Mouse (Mus musculus) MEL (cell line): ENCODE measurements around the gene Moxd1. TPM values are rescaled to one million over a fixed set of nuclear protein-coding genes. Genes with fewer than 3 reads are reported as not detected.

Source experiments
- DNase-seq: peaks from one replicate; pipeline ENCODE4 v3.0.0; 2011; ENCODE audit warnings: low read depth, low spot score
- H3K27ac ChIP-seq: 2 replicates; pipeline ENCODE4 v1.5.1; 2012; ENCODE audit warnings: low read depth, mild to moderate bottlenecking, control low read depth, low read length, moderate library complexity; ENCODE audit not compliant: control insufficient read depth
- H3K27me3 ChIP-seq, 2 experiments: fragments of 150-350 bp in 1 of 2; sonication (generic) in 1 of 2; 2 replicates each; pipeline ENCODE4 v1.6.1; 2012; ENCODE audit warnings: low read length in 2 of 2, mild to moderate bottlenecking in 2 of 2, improper control_type of control experiment in 1 of 2, moderate library complexity in 1 of 2; ENCODE audit not compliant: insufficient read depth in 2 of 2, control insufficient read depth in 1 of 2
- H3K36me3 ChIP-seq, 2 experiments: 2 replicates each; pipeline ENCODE4 v1.6.1; 2012 to 2014; ENCODE audit warnings: low read length in 2 of 2, improper control_type of control experiment in 1 of 2, inconsistent platforms in 1 of 2, mild to moderate bottlenecking in 1 of 2; ENCODE audit not compliant: insufficient read depth in 2 of 2, control insufficient read depth in 1 of 2
- H3K4me1 ChIP-seq, 2 experiments: fragments of 150-350 bp in 1 of 2; sonication (generic) in 1 of 2; 2 replicates each; pipeline ENCODE4 v1.6.1; 2012; ENCODE audit warnings: low read length in 2 of 2, improper control_type of control experiment in 1 of 2, mild to moderate bottlenecking in 1 of 2; ENCODE audit not compliant: insufficient read depth in 2 of 2, control insufficient read depth in 1 of 2
- H3K4me3 ChIP-seq, 2 experiments: fragments of 150-350 bp in 1 of 2; sonication (generic) in 1 of 2; 2 replicates each; pipeline ENCODE4 v1.5.1; 2012; ENCODE audit warnings: low read depth in 2 of 2, low read length in 2 of 2, mild to moderate bottlenecking in 2 of 2, moderate library complexity in 2 of 2, control low read depth in 1 of 2, improper control_type of control experiment in 1 of 2; ENCODE audit not compliant: control insufficient read depth in 1 of 2, insufficient read depth in 1 of 2
- H3K79me2 ChIP-seq: 2 replicates; pipeline ENCODE4 v1.6.1; 2012; ENCODE audit warnings: mild to moderate bottlenecking, low read length, moderate library complexity; ENCODE audit not compliant: control insufficient read depth, poor library complexity, insufficient read depth
- H3K9ac ChIP-seq: 2 replicates; pipeline ENCODE4 v1.6.1; 2012; ENCODE audit warnings: low read depth, mild to moderate bottlenecking, control low read depth, low read length, moderate library complexity; ENCODE audit not compliant: control insufficient read depth, poor library complexity, severe bottlenecking
- H3K9me3 ChIP-seq: fragments of 150-350 bp; sonication (generic); replicated peaks from 2 replicates; pipeline ENCODE4 v1.6.1; 2012; ENCODE audit warnings: mild to moderate bottlenecking, low read length, improper control_type of control experiment, moderate library complexity; ENCODE audit not compliant: insufficient read depth
- CHD2 ChIP-seq: IDR thresholded peaks from 2 replicates; pipeline ENCODE4 v1.6.1; 2011; ENCODE audit warnings: low read length, improper control_type of control experiment
- CTCF ChIP-seq, 3 experiments: IDR thresholded peaks in 2 of 3; conservative IDR thresholded peaks in 1 of 3; 2 replicates each; pipeline ENCODE4 v1.5.1; 2011 to 2012; ENCODE audit warnings: low read length in 3 of 3, low read depth in 2 of 3, mild to moderate bottlenecking in 2 of 3, improper control_type of control experiment in 1 of 3, inconsistent platforms in 1 of 3, mixed read lengths in 1 of 3, moderate library complexity in 1 of 3; ENCODE audit not compliant: control insufficient read depth in 1 of 3, insufficient read depth in 1 of 3, poor library complexity in 1 of 3, severe bottlenecking in 1 of 3
- ELF1 ChIP-seq: IDR thresholded peaks from 2 replicates; pipeline ENCODE4 v1.6.1; 2014; ENCODE audit warnings: low read depth, mild to moderate bottlenecking, inconsistent platforms, low read length, improper control_type of control experiment, moderate library complexity
- EP300 ChIP-seq, 2 experiments: IDR thresholded peaks; 2 replicates each; pipeline ENCODE4 v1.6.1; 2011; ENCODE audit warnings: improper control_type of control experiment in 2 of 2, low read length in 2 of 2, low read depth in 1 of 2, mild to moderate bottlenecking in 1 of 2
- GABPA ChIP-seq: IDR thresholded peaks from 2 replicates; pipeline ENCODE4 v1.6.1; 2012; ENCODE audit warnings: low read depth, mild to moderate bottlenecking, inconsistent platforms, low read length, improper control_type of control experiment, moderate library complexity
- KAT2A ChIP-seq: conservative IDR thresholded peaks from 2 replicates; pipeline ENCODE4 v1.6.1; 2012; ENCODE audit warnings: low read depth, low read length, improper control_type of control experiment, inconsistent platforms
- MAZ ChIP-seq: IDR thresholded peaks from 2 replicates; pipeline ENCODE4 v1.6.1; 2012; ENCODE audit warnings: low read depth, mild to moderate bottlenecking, inconsistent platforms, low read length, improper control_type of control experiment
- MXI1 ChIP-seq: IDR thresholded peaks from 2 replicates; pipeline ENCODE4 v1.6.1; 2011; ENCODE audit warnings: mild to moderate bottlenecking, low read depth, low read length, improper control_type of control experiment
- MYB ChIP-seq: IDR thresholded peaks from 2 replicates; pipeline ENCODE4 v1.6.1; 2011; ENCODE audit warnings: mild to moderate bottlenecking, low read depth, low read length, improper control_type of control experiment
- NELFE ChIP-seq: IDR thresholded peaks from 2 replicates; pipeline ENCODE4 v1.6.1; 2011; ENCODE audit warnings: low read depth, low read length, improper control_type of control experiment
- POLR2A ChIP-seq, 2 experiments: IDR thresholded peaks; 2 replicates each; pipeline ENCODE4 v1.6.1; 2011 to 2012; ENCODE audit warnings: low read length in 2 of 2, mild to moderate bottlenecking in 2 of 2, control low read depth in 1 of 2, improper control_type of control experiment in 1 of 2, low read depth in 1 of 2, moderate library complexity in 1 of 2; ENCODE audit not compliant: control insufficient read depth in 1 of 2, insufficient read depth in 1 of 2, poor library complexity in 1 of 2
- POLR2AphosphoS2 ChIP-seq: IDR thresholded peaks from 2 replicates; pipeline ENCODE4 v1.6.1; 2011; ENCODE audit warnings: low read length, improper control_type of control experiment
- RCOR1 ChIP-seq: IDR thresholded peaks from 2 replicates; pipeline ENCODE4 v1.6.1; 2012; ENCODE audit warnings: low read depth, mild to moderate bottlenecking, inconsistent platforms, low read length, improper control_type of control experiment
- SIN3A ChIP-seq: IDR thresholded peaks from 2 replicates; pipeline ENCODE4 v1.6.1; 2012; ENCODE audit warnings: low read length, improper control_type of control experiment, inconsistent platforms
- SMC3 ChIP-seq: IDR thresholded peaks from 2 replicates; pipeline ENCODE4 v1.6.1; 2011; ENCODE audit warnings: low read depth, low read length, improper control_type of control experiment
- TCF12 ChIP-seq: IDR thresholded peaks from 2 replicates; pipeline ENCODE4 v1.6.1; 2014; ENCODE audit warnings: low read depth, mild to moderate bottlenecking, inconsistent platforms, low read length, improper control_type of control experiment, moderate library complexity
- USF1 ChIP-seq: IDR thresholded peaks from 2 replicates; pipeline ENCODE4 v1.6.1; 2014; ENCODE audit warnings: low read depth, mild to moderate bottlenecking, inconsistent platforms, low read length, improper control_type of control experiment, moderate library complexity
- polyA plus RNA-seq, 2 experiments: library from polyadenylated mRNA; stranded (reverse) in 1 of 2; unstranded in 1 of 2; fragments of >175 nt in 1 of 2; fragments of >200 nt in 1 of 2; gene quantifications; 2 replicates each; pipeline versions ENCODE4 v1.2.1 to v1.2.4; 2012; ENCODE audit warnings: low replicate concordance in 2 of 2, low read depth in 1 of 2; ENCODE audit not compliant: insufficient read length in 2 of 2, insufficient read depth in 1 of 2, missing spikeins in 1 of 2
- total RNA-seq: library from RNA; depleted of rRNA; stranded (reverse); fragments of 300-350 nt; gene quantifications from 2 replicates; pipeline ENCODE4 v1.2.3, GENCODE M21; 2012

Gene Moxd1
- total and polyA plus RNA-seq, 3 experiments = not detected

DNA sequence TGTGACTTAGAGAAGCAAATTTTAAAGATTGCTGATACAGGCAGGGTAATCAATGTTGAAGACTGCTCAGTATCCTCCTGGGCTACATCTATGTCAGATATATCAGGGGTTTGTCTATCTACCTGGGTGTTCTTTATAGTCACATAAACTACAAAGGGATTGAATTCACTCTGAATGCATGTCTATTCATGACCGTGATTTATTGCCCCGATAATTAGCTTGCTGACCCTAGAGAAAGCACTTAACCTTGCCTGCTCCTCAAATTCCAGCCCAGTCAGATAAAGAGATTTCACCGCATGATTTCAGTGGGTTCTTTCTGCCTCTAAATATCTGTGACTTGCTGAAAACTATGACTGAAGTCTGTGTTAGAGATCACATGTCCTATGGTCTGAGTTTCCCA is 35.6 kb downstream of the Moxd1 start:
- Histone ChIP-seq H3K27me3 (no peaks in the 10 kb centered on the region; a peak in 2 of 4 replicates), H3K9me3 (no peaks in the 10 kb centered on the region), H3K4me1 (no peaks in the 10 kb centered on the region), H3K79me2 (no peaks in the 10 kb centered on the region), H3K27ac (no peak overlapping the region), H3K9ac (no peak overlapping the region), H3K4me3 (no peak overlapping the region), H3K36me3 (no peaks in the 10 kb centered on the region)
- DNase-seq = no peak
- TF ChIP-seq NELFE (no peak), CTCF (IDR thresholded peaks at IDR 0.05 in 2 of 3, conservative IDR thresholded peaks at IDR 0.05 in 1 of 3; ENCODE audit: control insufficient read depth in 1 of 3, insufficient read depth in 1 of 3, low read depth in 2 of 3, low read length in 3 of 3, poor library complexity in 1 of 3, severe bottlenecking in 1 of 3) (no peak), POLR2A (IDR thresholded peaks at IDR 0.05; ENCODE audit: control insufficient read depth in 1 of 2, insufficient read depth in 1 of 2, low read depth in 1 of 2, low read length in 2 of 2, poor library complexity in 1 of 2) (no peak), TCF12 (no peak), EP300 (IDR thresholded peaks at IDR 0.05; ENCODE audit: low read depth in 1 of 2, low read length in 2 of 2) (no peak), SMC3 (no peak), CHD2 (no peak), MAZ (no peak), SIN3A (no peak), POLR2AphosphoS2 (no peak), MYB (no peak), KAT2A (no peak), ELF1 (no peak), MXI1 (no peak)

DNA sequence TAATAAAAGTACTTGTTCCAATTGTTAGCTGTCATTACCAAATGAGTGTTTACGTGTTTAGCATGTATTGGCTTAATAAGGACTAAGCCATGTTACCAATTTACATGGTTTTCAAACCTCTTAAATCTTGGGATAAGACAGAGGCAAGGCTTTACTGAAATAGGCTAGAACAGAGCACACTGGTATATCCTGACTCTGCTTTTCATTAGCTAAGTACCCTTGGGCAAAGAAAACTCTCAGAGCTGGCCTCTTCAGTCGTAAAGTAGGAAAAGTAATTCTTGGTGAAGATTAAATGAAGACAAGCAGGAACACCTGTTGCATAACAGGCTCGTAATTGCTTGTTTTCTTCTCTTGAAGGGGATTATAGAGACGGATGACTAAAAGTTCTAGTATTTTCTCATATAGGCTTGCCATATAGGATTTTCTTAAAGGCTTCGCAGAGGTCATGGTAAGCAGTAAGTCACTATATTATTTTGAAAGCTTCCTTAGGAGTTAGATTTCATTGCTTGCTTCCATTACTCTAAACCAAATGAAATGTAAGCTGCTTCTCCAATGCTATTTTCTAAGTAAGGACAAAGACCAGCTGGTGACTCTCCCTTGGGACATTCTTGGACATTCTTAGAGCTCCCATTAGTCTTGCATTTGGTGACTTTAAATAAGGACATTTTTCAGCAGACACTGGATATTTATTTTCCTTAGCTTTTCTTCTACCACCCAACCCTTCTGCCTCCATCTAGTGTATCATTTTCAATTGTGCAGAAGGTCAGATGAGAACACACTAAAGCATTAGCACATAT is 36.7 kb downstream of the Moxd1 start:
- Histone ChIP-seq H3K36me3 (no peaks in the 10 kb centered on the region), H3K9me3 (no peaks in the 10 kb centered on the region), H3K79me2 (no peaks in the 10 kb centered on the region), H3K27ac (no peak overlapping the region), H3K27me3 (no peaks in the 10 kb centered on the region; a peak in 2 of 4 replicates), H3K9ac (no peak overlapping the region), H3K4me1 (no peaks in the 10 kb centered on the region), H3K4me3 (no peak overlapping the region)
- no peak for DNase-seq
- no peak for TF ChIP-seq GABPA
- no peak for TF ChIP-seq USF1
- no peak for TF ChIP-seq RCOR1
